Mouse (Mus musculus): ENCODE results near the gene Tmc3. TPM values are rescaled to one million over a fixed set of nuclear protein-coding genes. Genes with fewer than 3 reads are reported as not detected.

Tmc3 gene
- not detected in 2 replicates for total RNA-seq (2014; fragmentation: Nextera tagmentation)
- 0.12 and 0.71 TPM in 2 replicates for total RNA-seq (2017)
- polyA plus RNA-seq (2012) = not detected in 2 replicates

GRCm38 (mm10) chr7:83584639-83585471 lies at the start of gene Tmc3:
TSS of gene Tmc3 (plus strand) at chr7:83584927.
- DNase-seq (ENCODE audit: low spot score) (no peak), ATAC-seq (ENCODE audit: extremely low read depth, insufficient number of reproducible peaks, low FRiP score, poor library complexity, severe bottlenecking) (no peak)
- no peaks in the 10 kb centered on the region for H3K4me1 ChIP-seq (ENCODE audit: insufficient read depth, low read depth, low read length)
- no peak within 1 kb of the TSS for H3K4me3 ChIP-seq (ENCODE audit: low read depth, low read length)
- H3K9me3 ChIP-seq (replicated peaks) = no peaks in the 10 kb centered on the region
- H3K36me3 ChIP-seq (replicated peaks) = no peaks in the 10 kb centered on the region
- 0 out of 2 replicates have a peak, but pooled peaks cover 3% of the 10 kb centered on the region for H3K27me3 ChIP-seq (ENCODE audit: insufficient read depth, low read length)
- TF ChIP-seq CTCF (IDR thresholded peaks at IDR 0.05; ENCODE audit: low read depth, low read length) (no peak), TAL1 (conservative IDR thresholded peaks at IDR 0.05; ENCODE audit: low read depth, low read length) (no peak), GATA1 (IDR thresholded peaks at IDR 0.05; ENCODE audit: borderline replicate concordance, low read length) (no peak), GATA2 (IDR thresholded peaks at IDR 0.05; ENCODE audit: borderline replicate concordance, low read depth, low read length) (no peak), POLR2AphosphoS5 (IDR thresholded peaks at IDR 0.05; ENCODE audit: insufficient replicate concordance, low read depth, low read length) (no peak)

GRCm38 (mm10) chr7:83541536-83542169 lies 43.1 kb upstream of the Tmc3 start:
- H3K27me3 ChIP-seq (ENCODE audit: insufficient read depth, low read length) = no peaks in the 10 kb centered on the region
- DNase-seq (ENCODE audit: low spot score) (no peak), ATAC-seq (ENCODE audit: extremely low read depth, insufficient number of reproducible peaks, low FRiP score, poor library complexity, severe bottlenecking) (no peak)
- H3K4me1 ChIP-seq (ENCODE audit: insufficient read depth, low read depth, low read length) = no peaks in the 10 kb centered on the region
- no peaks in the 10 kb centered on the region for H3K36me3 ChIP-seq (replicated peaks)
- no peak overlapping the region for H3K4me3 ChIP-seq (ENCODE audit: low read depth, low read length)
- no peak for TF ChIP-seq CTCF (IDR thresholded peaks at IDR 0.05; ENCODE audit: low read depth, low read length)
- TF ChIP-seq POLR2AphosphoS5 (IDR thresholded peaks at IDR 0.05; ENCODE audit: insufficient replicate concordance, low read depth, low read length) = no peak
- TF ChIP-seq GATA2 (IDR thresholded peaks at IDR 0.05; ENCODE audit: borderline replicate concordance, low read depth, low read length) = no peak
- no peak for TF ChIP-seq TAL1 (conservative IDR thresholded peaks at IDR 0.05; ENCODE audit: low read depth, low read length)
- no peak for TF ChIP-seq GATA1 (IDR thresholded peaks at IDR 0.05; ENCODE audit: borderline replicate concordance, low read length)
- H3K9me3 ChIP-seq (replicated peaks) = no peaks in the 10 kb centered on the region

- Histone ChIP-seq H3K4me3 (ENCODE audit: low read depth, low read length) (no peak overlapping the region), H3K9me3 (replicated peaks) (no peaks in the 10 kb centered on the region), H3K36me3 (replicated peaks) (no peaks in the 10 kb centered on the region), H3K27me3 (ENCODE audit: insufficient read depth, low read length) (no peaks in the 10 kb centered on the region), H3K4me1 (ENCODE audit: insufficient read depth, low read depth, low read length) (no peaks in the 10 kb centered on the region)
- DNase-seq (ENCODE audit: low spot score) = no peak
- TF ChIP-seq CTCF (IDR thresholded peaks at IDR 0.05; ENCODE audit: low read depth, low read length) = no peak
- no peak for TF ChIP-seq POLR2AphosphoS5 (IDR thresholded peaks at IDR 0.05; ENCODE audit: insufficient replicate concordance, low read depth, low read length)
- no peak for TF ChIP-seq GATA2 (IDR thresholded peaks at IDR 0.05; ENCODE audit: borderline replicate concordance, low read depth, low read length)
- ATAC-seq (ENCODE audit: extremely low read depth, insufficient number of reproducible peaks, low FRiP score, poor library complexity, severe bottlenecking) = no peak
Measured at GRCm38 (mm10) chr7:83548686-83549352, 35.9 kb upstream of the Tmc3 start.

- no peaks in the 10 kb centered on the region for H3K36me3 ChIP-seq (replicated peaks)
- ATAC-seq (ENCODE audit: extremely low read depth, insufficient number of reproducible peaks, low FRiP score, poor library complexity, severe bottlenecking) (no peak), DNase-seq (ENCODE audit: low spot score) (no peak)
- H3K9me3 ChIP-seq (replicated peaks) = no peaks in the 10 kb centered on the region
- TF ChIP-seq CTCF (IDR thresholded peaks at IDR 0.05; ENCODE audit: low read depth, low read length) (no peak), GATA2 (IDR thresholded peaks at IDR 0.05; ENCODE audit: borderline replicate concordance, low read depth, low read length) (no peak), TAL1 (conservative IDR thresholded peaks at IDR 0.05; ENCODE audit: low read depth, low read length) (no peak), GATA1 (IDR thresholded peaks at IDR 0.05; ENCODE audit: borderline replicate concordance, low read length) (no peak), POLR2AphosphoS5 (IDR thresholded peaks at IDR 0.05; ENCODE audit: insufficient replicate concordance, low read depth, low read length) (no peak)
- H3K4me1 ChIP-seq (ENCODE audit: insufficient read depth, low read depth, low read length) = no peaks in the 10 kb centered on the region
- H3K4me3 ChIP-seq (ENCODE audit: low read depth, low read length) = no peak overlapping the region
- no peaks in the 10 kb centered on the region for H3K27me3 ChIP-seq (ENCODE audit: insufficient read depth, low read length)
Measured at GRCm38 (mm10) chr7:83549353-83549774, 35.4 kb upstream of the Tmc3 start.

GRCm38 (mm10) chr7:83549951-83550407 lies 34.7 kb upstream of the Tmc3 start:
- Histone ChIP-seq H3K9me3 (replicated peaks) (no peaks in the 10 kb centered on the region), H3K4me3 (ENCODE audit: low read depth, low read length) (no peak overlapping the region), H3K27me3 (ENCODE audit: insufficient read depth, low read length) (no peaks in the 10 kb centered on the region), H3K4me1 (ENCODE audit: insufficient read depth, low read depth, low read length) (no peaks in the 10 kb centered on the region), H3K36me3 (replicated peaks) (no peaks in the 10 kb centered on the region)
- TF ChIP-seq TAL1 (conservative IDR thresholded peaks at IDR 0.05; ENCODE audit: low read depth, low read length) (no peak), GATA1 (IDR thresholded peaks at IDR 0.05; ENCODE audit: borderline replicate concordance, low read length) (no peak), POLR2AphosphoS5 (IDR thresholded peaks at IDR 0.05; ENCODE audit: insufficient replicate concordance, low read depth, low read length) (no peak), GATA2 (IDR thresholded peaks at IDR 0.05; ENCODE audit: borderline replicate concordance, low read depth, low read length) (no peak), CTCF (IDR thresholded peaks at IDR 0.05; ENCODE audit: low read depth, low read length) (no peak)
- DNase-seq (ENCODE audit: low spot score) (no peak), ATAC-seq (ENCODE audit: extremely low read depth, insufficient number of reproducible peaks, low FRiP score, poor library complexity, severe bottlenecking) (no peak)

- ATAC-seq (ENCODE audit: extremely low read depth, insufficient number of reproducible peaks, low FRiP score, poor library complexity, severe bottlenecking) (no peak), DNase-seq (ENCODE audit: low spot score) (no peak)
- Histone ChIP-seq H3K4me3 (ENCODE audit: low read depth, low read length) (no peak overlapping the region), H3K9me3 (replicated peaks) (no peaks in the 10 kb centered on the region), H3K27me3 (ENCODE audit: insufficient read depth, low read length) (no peaks in the 10 kb centered on the region), H3K36me3 (replicated peaks) (no peaks in the 10 kb centered on the region), H3K4me1 (ENCODE audit: insufficient read depth, low read depth, low read length) (no peaks in the 10 kb centered on the region)
- no peak for TF ChIP-seq CTCF (IDR thresholded peaks at IDR 0.05; ENCODE audit: low read depth, low read length)
- no peak for TF ChIP-seq GATA1 (IDR thresholded peaks at IDR 0.05; ENCODE audit: borderline replicate concordance, low read length)
- TF ChIP-seq TAL1 (conservative IDR thresholded peaks at IDR 0.05; ENCODE audit: low read depth, low read length) = no peak
- no peak for TF ChIP-seq GATA2 (IDR thresholded peaks at IDR 0.05; ENCODE audit: borderline replicate concordance, low read depth, low read length)
- TF ChIP-seq POLR2AphosphoS5 (IDR thresholded peaks at IDR 0.05; ENCODE audit: insufficient replicate concordance, low read depth, low read length) = no peak
Measured at GRCm38 (mm10) chr7:83554477-83554876, 30.2 kb upstream of the Tmc3 start.
